Mouse (Mus musculus) olfactory bulb, adult 2 months (tissue): ENCODE measurements around the gene Cfb.

Experiments
- CTCF ChIP-seq: fragments of 200-500 bp; IDR thresholded peaks from 2 replicates; pipeline ENCODE4 v1.5.1; 2012; ENCODE audit warnings: low read depth, mild to moderate bottlenecking, low read length, moderate library complexity; ENCODE audit not compliant: insufficient read depth
- POLR2A ChIP-seq: fragments of 200-500 bp; IDR thresholded peaks from 2 replicates; pipeline ENCODE4 v1.6.1; 2012; ENCODE audit warnings: mild to moderate bottlenecking, low read depth, low read length, moderate library complexity; ENCODE audit not compliant: insufficient read depth

DNA sequence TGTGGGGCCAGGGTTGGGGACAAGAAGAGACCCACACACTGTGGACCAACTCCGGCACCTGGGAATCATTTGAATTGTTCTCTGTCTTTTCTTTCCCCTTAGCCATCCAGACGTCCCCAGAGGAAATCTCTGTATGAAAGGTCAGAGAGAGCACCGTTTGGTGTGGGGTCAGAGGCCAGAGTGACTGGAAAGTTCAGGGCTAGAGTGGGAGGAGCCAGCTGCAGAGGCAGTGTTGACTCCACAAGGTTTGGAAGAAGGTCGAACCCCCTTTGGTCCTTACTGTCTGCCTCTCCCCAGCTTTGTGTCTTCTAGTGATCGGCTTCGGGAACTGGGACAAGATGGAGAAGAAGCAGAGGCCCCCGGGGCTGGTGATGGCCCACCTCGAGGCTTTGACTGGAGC, 8.8 kb downstream of the Cfb start:
- TF ChIP-seq POLR2A, result no peak
- no peak for TF ChIP-seq CTCF
